Mouse (Mus musculus) lung, postnatal 10 days (tissue): ENCODE results near the gene Ehmt1.

ENCODE experiments used
- DNase-seq: peaks from one replicate; pipeline ENCODE4 v3.0.0; 2021

Ehmt1 gene

GRCm38 (mm10) chr2:24910481-24910880 lies 8.9 kb downstream of the Ehmt1 start:
- no peak for DNase-seq

- DNase-seq = no peak
Observed at GRCm38 (mm10) chr2:24905653-24906155, 13.7 kb downstream of the Ehmt1 start.

- no peak for DNase-seq
Observed at GRCm38 (mm10) chr2:24904823-24905652, 14.4 kb downstream of the Ehmt1 start.

- DNase-seq = no peak
Observed at GRCm38 (mm10) chr2:24902999-24903398, 16.4 kb downstream of the Ehmt1 start.

GRCm38 (mm10) chr2:24901055-24901454 lies 18.4 kb downstream of the Ehmt1 start:
- DNase-seq = no peak

- no peak for DNase-seq
Observed at GRCm38 (mm10) chr2:24899292-24899691, 20.1 kb downstream of the Ehmt1 start.

GRCm38 (mm10) chr2:24896761-24897160 lies 22.7 kb downstream of the Ehmt1 start:
- DNase-seq = no peak

- no peak for DNase-seq
Observed at GRCm38 (mm10) chr2:24894211-24894610, 25.2 kb downstream of the Ehmt1 start.

- no peak for DNase-seq
Observed at GRCm38 (mm10) chr2:24892318-24892717, 27.1 kb downstream of the Ehmt1 start.

- no peak for DNase-seq
Observed at GRCm38 (mm10) chr2:24890541-24891447, 28.6 kb downstream of the Ehmt1 start.

- DNase-seq = peak; percentile 24
Observed at GRCm38 (mm10) chr2:24888895-24889294, 30.5 kb downstream of the Ehmt1 start.

- DNase-seq = no peak
Observed at GRCm38 (mm10) chr2:24880686-24881085, 38.7 kb downstream of the Ehmt1 start.

- DNase-seq = no peak
Observed at GRCm38 (mm10) chr2:24870952-24871351, 48.5 kb downstream of the Ehmt1 start.

- peak; percentile 19 for DNase-seq
Observed at GRCm38 (mm10) chr2:24863010-24863409, 56.4 kb downstream of the Ehmt1 start.

GRCm38 (mm10) chr2:24852408-24852807 lies 67.0 kb downstream of the Ehmt1 start:
- DNase-seq = peak; percentile 47

GRCm38 (mm10) chr2:24846557-24846956 lies 72.9 kb downstream of the Ehmt1 start:
- no peak for DNase-seq

- DNase-seq = no peak
Observed at GRCm38 (mm10) chr2:24845256-24845655, 74.2 kb downstream of the Ehmt1 start.

- no peak for DNase-seq
Observed at GRCm38 (mm10) chr2:24830614-24831013, 88.8 kb downstream of the Ehmt1 start.

GRCm38 (mm10) chr2:24809746-24810145 lies 109.7 kb downstream of the Ehmt1 start:
- DNase-seq = no peak

GRCm38 (mm10) chr2:24807691-24808090 lies 111.7 kb downstream of the Ehmt1 start:
- no peak for DNase-seq

GRCm38 (mm10) chr2:24807036-24807435 lies 112.4 kb downstream of the Ehmt1 start:
- no peak for DNase-seq

GRCm38 (mm10) chr2:24806143-24806542 lies 113.3 kb downstream of the Ehmt1 start:
- DNase-seq = no peak

- no peak for DNase-seq
Observed at GRCm38 (mm10) chr2:24805621-24806020, 113.8 kb downstream of the Ehmt1 start.
